Mouse (Mus musculus): ENCODE results near the gene Exoc6b.

- TF ChIP-seq POLR2A (IDR thresholded peaks at IDR 0.05; ENCODE audit: extremely low read depth, insufficient read depth, low read length) (no peak), CTCF (IDR thresholded peaks at IDR 0.05; ENCODE audit: extremely low read depth, insufficient read depth, low read length) (peak; percentile 47)
These were observed 153.0 kb downstream of the Exoc6b start for GRCm38 (mm10) chr6:84916291-84916690.

Measured in cortical plate, adult 2 months (tissue).